Mouse (Mus musculus): ENCODE measurements around the gene Chst13. TPM values are rescaled to one million over a fixed set of nuclear protein-coding genes. Genes with fewer than 3 reads are reported as not detected.

Gene Chst13
- polyA plus RNA-seq, 1 experiment = not detected

GRCm38 (mm10) chr6:90347183-90347582, 22.2 kb upstream of the Chst13 start:
- TF ChIP-seq CTCF (IDR thresholded peaks at IDR 0.05; ENCODE audit: low read depth, low read length) = no peak
- no peak for TF ChIP-seq EP300 (IDR thresholded peaks at IDR 0.05; ENCODE audit: insufficient read depth, low read depth, low read length)
- TF ChIP-seq POLR2A (IDR thresholded peaks at IDR 0.05; ENCODE audit: insufficient read depth, low read length) = no peak
- Histone ChIP-seq H3K27me3 (ENCODE audit: control insufficient read depth, insufficient read depth, low read length, poor library complexity, severe bottlenecking) (no peaks in the 10 kb centered on the region), H3K9ac (ENCODE audit: low read depth, poor library complexity, severe bottlenecking) (no peak overlapping the region), H3K9me3 (replicated peaks; ENCODE audit: control insufficient read depth, insufficient read depth, low read length, poor library complexity, severe bottlenecking) (no peaks in the 10 kb centered on the region), H3K4me1 (ENCODE audit: control insufficient read depth, insufficient read depth, low read length) (no peaks in the 10 kb centered on the region), H3K4me3 (ENCODE audit: low read depth, low read length) (no peak overlapping the region), H3K36me3 (ENCODE audit: control insufficient read depth, insufficient read depth, low read length, poor library complexity, severe bottlenecking) (no peaks in the 10 kb centered on the region), H3K27ac (ENCODE audit: insufficient read depth, low read length) (no peak overlapping the region)

GRCm38 (mm10) chr6:90342343-90342742, 17.4 kb upstream of the Chst13 start:
- H3K36me3 ChIP-seq (ENCODE audit: control insufficient read depth, insufficient read depth, low read length, poor library complexity, severe bottlenecking) = no peaks in the 10 kb centered on the region
- H3K27me3 ChIP-seq (ENCODE audit: control insufficient read depth, insufficient read depth, low read length, poor library complexity, severe bottlenecking) = no peaks in the 10 kb centered on the region
- no peak for TF ChIP-seq POLR2A (IDR thresholded peaks at IDR 0.05; ENCODE audit: insufficient read depth, low read length)
- no peak for TF ChIP-seq CTCF (IDR thresholded peaks at IDR 0.05; ENCODE audit: low read depth, low read length)
- no peak for TF ChIP-seq EP300 (IDR thresholded peaks at IDR 0.05; ENCODE audit: insufficient read depth, low read depth, low read length)
- no peaks in the 10 kb centered on the region for H3K9me3 ChIP-seq (replicated peaks; ENCODE audit: control insufficient read depth, insufficient read depth, low read length, poor library complexity, severe bottlenecking)
- no peak overlapping the region for H3K9ac ChIP-seq (ENCODE audit: low read depth, poor library complexity, severe bottlenecking)
- no peaks in the 10 kb centered on the region for H3K4me1 ChIP-seq (ENCODE audit: control insufficient read depth, insufficient read depth, low read length)
- H3K4me3 ChIP-seq (ENCODE audit: low read depth, low read length) = no peak overlapping the region
- no peak overlapping the region for H3K27ac ChIP-seq (ENCODE audit: insufficient read depth, low read length)

DNA sequence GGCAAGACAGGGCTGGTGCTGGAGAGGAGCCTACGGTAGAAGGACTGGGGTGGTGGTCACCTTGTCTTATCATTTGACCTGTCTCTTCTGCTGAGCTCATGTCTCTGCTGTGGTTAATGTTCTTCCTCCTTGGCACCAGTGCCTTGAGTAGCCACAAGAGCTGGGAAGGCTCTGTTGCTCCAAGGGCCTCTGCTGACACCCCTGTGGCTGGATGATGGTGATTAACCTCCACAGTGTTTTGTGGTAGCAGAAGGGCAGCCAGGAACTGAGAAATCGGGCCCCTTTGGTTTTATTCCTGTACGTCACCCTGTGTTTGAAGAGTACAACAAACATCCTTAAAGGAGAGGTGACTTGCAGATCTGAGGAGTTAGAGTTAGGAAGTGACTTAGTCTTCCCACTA, 9.3 kb upstream of the Chst13 start:
- no peak for TF ChIP-seq EP300 (IDR thresholded peaks at IDR 0.05; ENCODE audit: insufficient read depth, low read depth, low read length)
- no peak for TF ChIP-seq POLR2A (IDR thresholded peaks at IDR 0.05; ENCODE audit: insufficient read depth, low read length)
- no peak for TF ChIP-seq CTCF (IDR thresholded peaks at IDR 0.05; ENCODE audit: low read depth, low read length)
- H3K36me3 ChIP-seq (ENCODE audit: control insufficient read depth, insufficient read depth, low read length, poor library complexity, severe bottlenecking) = no peaks in the 10 kb centered on the region
- H3K4me1 ChIP-seq (ENCODE audit: control insufficient read depth, insufficient read depth, low read length) = no peaks in the 10 kb centered on the region
- no peak overlapping the region for H3K9ac ChIP-seq (ENCODE audit: low read depth, poor library complexity, severe bottlenecking)
- H3K4me3 ChIP-seq (ENCODE audit: low read depth, low read length) = no peak overlapping the region
- no peak overlapping the region for H3K27ac ChIP-seq (ENCODE audit: insufficient read depth, low read length)
- no peaks in the 10 kb centered on the region for H3K27me3 ChIP-seq (ENCODE audit: control insufficient read depth, insufficient read depth, low read length, poor library complexity, severe bottlenecking)
- H3K9me3 ChIP-seq (replicated peaks; ENCODE audit: control insufficient read depth, insufficient read depth, low read length, poor library complexity, severe bottlenecking) = no peaks in the 10 kb centered on the region

- Histone ChIP-seq H3K27ac (ENCODE audit: insufficient read depth, low read length) (no peak within 1 kb of the TSS), H3K9ac (ENCODE audit: low read depth, poor library complexity, severe bottlenecking) (no peak within 1 kb of the TSS)
- TF ChIP-seq EP300 (IDR thresholded peaks at IDR 0.05; ENCODE audit: insufficient read depth, low read depth, low read length) (no peak), CTCF (IDR thresholded peaks at IDR 0.05; ENCODE audit: low read depth, low read length) (no peak)
Observed at GRCm38 (mm10) chr6:90332561-90333425, 7.8 kb upstream of the Chst13 start, which contains the start of gene Uroc1. TSS of gene Uroc1 (plus strand) at chr6:90333284.

DNA sequence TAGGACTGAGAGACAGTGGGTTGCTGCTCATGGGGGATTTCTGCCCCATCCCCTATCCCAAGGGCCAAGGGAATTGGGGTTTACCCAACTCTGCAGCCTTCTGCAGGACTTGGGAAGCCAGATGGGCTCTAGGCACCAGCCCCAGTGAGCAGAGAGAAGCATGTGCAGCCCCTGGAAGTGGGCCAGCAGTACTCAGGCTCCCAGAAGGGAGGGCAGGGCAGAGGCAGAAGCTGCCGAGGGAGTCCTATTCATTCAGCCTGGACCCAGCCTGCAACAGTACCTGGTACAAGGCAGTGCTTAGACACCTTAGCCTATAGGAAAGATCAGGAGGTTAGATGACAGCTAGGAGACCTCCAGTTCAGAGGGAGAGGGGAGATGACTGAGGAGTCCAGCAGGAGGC, 5.0 kb upstream of the Chst13 start:
- Histone ChIP-seq H3K9me3 (replicated peaks; ENCODE audit: control insufficient read depth, insufficient read depth, low read length, poor library complexity, severe bottlenecking) (no peaks in the 10 kb centered on the region), H3K9ac (ENCODE audit: low read depth, poor library complexity, severe bottlenecking) (no peak overlapping the region), H3K36me3 (ENCODE audit: control insufficient read depth, insufficient read depth, low read length, poor library complexity, severe bottlenecking) (no peaks in the 10 kb centered on the region), H3K4me3 (ENCODE audit: low read depth, low read length) (no peak overlapping the region), H3K27me3 (ENCODE audit: control insufficient read depth, insufficient read depth, low read length, poor library complexity, severe bottlenecking) (no peaks in the 10 kb centered on the region), H3K4me1 (ENCODE audit: control insufficient read depth, insufficient read depth, low read length) (no peaks in the 10 kb centered on the region), H3K27ac (ENCODE audit: insufficient read depth, low read length) (no peak overlapping the region)
- TF ChIP-seq CTCF (IDR thresholded peaks at IDR 0.05; ENCODE audit: low read depth, low read length) (no peak), POLR2A (IDR thresholded peaks at IDR 0.05; ENCODE audit: insufficient read depth, low read length) (no peak), EP300 (IDR thresholded peaks at IDR 0.05; ENCODE audit: insufficient read depth, low read depth, low read length) (no peak)

More at GRCm38 (mm10) chr6:90332561-90333425, 7.8 kb upstream of the Chst13 start, which contains the start of gene Uroc1:
- no peaks in the 10 kb centered on the region for H3K36me3 ChIP-seq (ENCODE audit: control insufficient read depth, insufficient read depth, low read length, poor library complexity, severe bottlenecking)
- no peaks in the 10 kb centered on the region for H3K9me3 ChIP-seq (replicated peaks; ENCODE audit: control insufficient read depth, insufficient read depth, low read length, poor library complexity, severe bottlenecking)
- no peaks in the 10 kb centered on the region for H3K4me1 ChIP-seq (ENCODE audit: control insufficient read depth, insufficient read depth, low read length)
- no peaks in the 10 kb centered on the region for H3K27me3 ChIP-seq (ENCODE audit: control insufficient read depth, insufficient read depth, low read length, poor library complexity, severe bottlenecking)
- H3K4me3 ChIP-seq (ENCODE audit: low read depth, low read length) = no peak within 1 kb of the TSS

DNA sequence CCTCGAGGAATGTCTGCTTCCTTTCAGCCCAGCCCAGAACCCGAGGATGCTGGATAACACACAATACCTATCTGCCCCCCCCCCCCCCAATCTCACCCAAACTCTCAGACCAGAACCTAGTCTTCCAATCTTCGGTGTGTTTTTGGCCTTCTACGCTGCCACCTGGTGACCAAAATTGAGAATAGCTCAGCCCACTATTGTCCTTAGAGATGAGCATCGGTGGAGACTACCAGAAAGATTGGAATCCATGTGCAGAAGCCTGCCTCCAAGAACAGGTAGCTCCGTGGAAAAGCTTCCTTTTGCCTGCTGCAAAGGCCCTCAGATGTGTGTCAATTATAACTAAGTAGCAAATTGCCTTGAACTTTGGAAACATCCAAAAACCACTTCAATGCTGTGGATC, 2.7 kb upstream of the Chst13 start:
- Histone ChIP-seq H3K4me1 (ENCODE audit: control insufficient read depth, insufficient read depth, low read length) (no peaks in the 10 kb centered on the region), H3K36me3 (ENCODE audit: control insufficient read depth, insufficient read depth, low read length, poor library complexity, severe bottlenecking) (no peaks in the 10 kb centered on the region), H3K9me3 (replicated peaks; ENCODE audit: control insufficient read depth, insufficient read depth, low read length, poor library complexity, severe bottlenecking) (no peaks in the 10 kb centered on the region), H3K27ac (ENCODE audit: insufficient read depth, low read length) (no peak overlapping the region), H3K4me3 (ENCODE audit: low read depth, low read length) (no peak overlapping the region), H3K9ac (ENCODE audit: low read depth, poor library complexity, severe bottlenecking) (no peak overlapping the region), H3K27me3 (ENCODE audit: control insufficient read depth, insufficient read depth, low read length, poor library complexity, severe bottlenecking) (no peaks in the 10 kb centered on the region)
- TF ChIP-seq POLR2A (IDR thresholded peaks at IDR 0.05; ENCODE audit: insufficient read depth, low read length) (no peak), EP300 (IDR thresholded peaks at IDR 0.05; ENCODE audit: insufficient read depth, low read depth, low read length) (no peak), CTCF (IDR thresholded peaks at IDR 0.05; ENCODE audit: low read depth, low read length) (peak; percentile 1)

All from ES-Bruce4 (cell line).